Mouse (Mus musculus): ENCODE measurements at regions not wholly inside any gene's neighbourhood (a gene's known extent, or its start where the extent isn't known, plus 50 kb on each side); places are given as distances from the start of the nearest gene placed in this dataset.

DNA sequence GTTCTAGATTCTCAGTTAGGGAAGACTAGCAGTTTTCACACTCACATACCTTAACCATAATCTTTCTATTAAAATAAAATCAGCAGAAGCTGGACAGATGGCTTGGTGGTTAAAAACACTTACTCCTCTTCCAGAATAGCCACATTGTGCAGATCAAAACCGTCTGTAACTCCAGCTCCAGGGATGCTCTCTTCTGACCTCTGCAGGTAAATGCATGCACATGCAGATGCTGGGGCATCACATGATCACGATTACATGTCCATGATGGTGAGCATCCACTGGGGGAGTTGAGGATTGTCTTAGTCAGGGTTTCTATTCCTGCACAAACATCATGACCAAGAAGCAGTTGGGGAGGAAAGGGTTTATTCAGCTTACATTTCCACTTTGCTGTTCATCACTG is 184.8 kb upstream of the Srrm4 start:
- DNase-seq (ENCODE audit: low spot score) = no peak

DNA sequence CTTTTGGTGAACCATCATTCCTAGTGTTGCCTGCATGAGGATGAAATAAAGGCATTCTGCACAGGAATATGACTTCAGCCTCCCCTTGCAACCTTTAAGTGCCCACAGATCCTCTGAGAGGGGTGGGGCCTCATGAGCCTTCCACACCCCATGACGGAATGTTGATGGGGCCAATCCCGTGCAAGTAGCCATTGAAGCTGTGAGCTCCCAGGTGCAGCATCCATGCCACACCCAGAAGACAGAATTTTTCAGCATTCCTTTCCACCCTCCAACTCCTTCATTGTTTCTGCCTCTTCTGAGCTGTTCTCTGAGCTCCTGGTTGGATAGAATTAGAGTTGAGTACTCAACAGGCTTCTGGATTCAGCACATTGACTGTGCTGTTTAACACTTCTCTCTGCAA is 174.6 kb upstream of the Srrm4 start:
- DNase-seq (ENCODE audit: low spot score) = no peak

- DNase-seq (ENCODE audit: low spot score) = no peak
These were observed 169.7 kb upstream of the Srrm4 start for GRCm38 (mm10) chr5:116761323-116761722.

DNA sequence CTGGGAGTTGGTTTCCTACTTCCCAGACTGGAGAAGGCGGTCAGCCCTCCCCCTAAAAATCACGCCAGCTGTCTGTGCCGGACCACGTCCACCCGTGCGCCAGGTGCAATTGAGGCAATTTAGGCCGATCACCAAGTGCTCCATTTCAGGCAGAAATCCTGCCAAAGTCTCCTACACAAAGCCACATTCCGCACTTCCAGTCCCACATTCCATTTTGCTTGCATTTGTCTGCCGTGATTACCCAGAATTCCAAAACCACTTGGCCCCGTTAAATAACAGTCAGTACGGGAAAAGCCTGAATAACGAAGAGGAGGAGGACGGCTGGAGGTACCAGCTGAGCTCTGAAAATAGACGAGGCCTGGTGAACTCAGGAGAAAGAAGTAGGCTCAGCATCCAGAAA is 167.1 kb upstream of the Srrm4 start:
- DNase-seq (ENCODE audit: low spot score) = no peak

DNA sequence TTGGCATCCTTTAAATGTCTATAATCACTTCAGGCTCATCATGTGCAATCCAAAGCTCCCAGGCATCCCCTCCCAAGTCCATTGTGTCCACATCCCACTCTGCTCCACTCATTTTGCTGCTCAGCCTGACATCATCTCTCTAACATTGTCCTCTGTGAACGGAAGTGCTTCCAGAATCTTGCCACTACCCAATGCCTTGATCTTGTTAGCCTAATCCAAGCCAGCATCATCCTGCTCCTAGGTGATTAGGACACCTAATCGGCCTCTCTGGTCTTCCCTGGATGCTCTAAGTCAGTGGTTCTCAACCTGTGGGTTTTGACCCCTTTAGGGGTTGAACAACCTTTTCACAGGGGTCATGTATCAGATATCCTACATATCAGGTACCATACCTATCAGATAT is 161.3 kb upstream of the Srrm4 start:
- DNase-seq (ENCODE audit: low spot score) = no peak

DNA sequence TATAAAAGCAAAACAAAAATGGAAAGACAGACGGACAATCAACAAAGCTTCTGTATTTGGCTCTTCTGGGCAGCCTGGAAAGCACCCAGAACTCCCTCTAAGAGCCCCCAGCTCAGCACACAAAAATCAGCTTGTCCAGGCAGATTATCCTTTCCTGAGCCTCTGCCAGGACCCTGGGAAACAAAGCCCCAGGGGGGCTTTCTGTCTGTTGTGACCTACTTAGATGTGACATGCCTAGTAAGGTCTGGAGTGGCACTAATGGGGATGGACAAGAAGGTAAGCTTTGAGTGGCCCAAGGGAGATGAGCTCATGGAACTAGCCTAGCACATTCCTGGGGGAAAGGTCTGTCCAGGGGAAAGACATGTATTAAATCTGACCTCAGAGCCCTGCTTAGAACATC is 160.5 kb upstream of the Srrm4 start:
- no peak for DNase-seq (ENCODE audit: low spot score)

- DNase-seq (ENCODE audit: low spot score) = no peak
These were observed 154.2 kb upstream of the Srrm4 start for GRCm38 (mm10) chr5:116745776-116746175.

DNA sequence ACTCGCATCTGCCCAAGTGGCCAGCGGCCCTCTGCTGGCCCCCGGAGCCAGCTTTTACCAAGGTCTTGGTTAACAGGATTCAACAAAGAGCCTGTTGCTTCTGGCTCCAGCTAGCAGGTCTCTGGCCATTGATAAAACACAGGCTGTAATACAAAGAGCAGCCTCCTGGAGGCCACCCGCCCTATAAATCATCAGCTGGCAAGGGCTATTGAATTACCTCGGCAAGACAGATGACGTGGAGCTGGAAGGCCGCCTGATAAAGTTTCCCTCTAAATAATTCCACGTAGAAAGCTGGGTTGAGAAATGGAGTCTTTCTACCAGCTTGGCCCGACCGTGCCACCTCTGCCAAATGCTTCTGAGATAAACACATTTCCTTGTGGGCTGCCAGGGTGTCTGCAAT is 152.8 kb upstream of the Srrm4 start:
- DNase-seq (ENCODE audit: low spot score) = no peak

DNA sequence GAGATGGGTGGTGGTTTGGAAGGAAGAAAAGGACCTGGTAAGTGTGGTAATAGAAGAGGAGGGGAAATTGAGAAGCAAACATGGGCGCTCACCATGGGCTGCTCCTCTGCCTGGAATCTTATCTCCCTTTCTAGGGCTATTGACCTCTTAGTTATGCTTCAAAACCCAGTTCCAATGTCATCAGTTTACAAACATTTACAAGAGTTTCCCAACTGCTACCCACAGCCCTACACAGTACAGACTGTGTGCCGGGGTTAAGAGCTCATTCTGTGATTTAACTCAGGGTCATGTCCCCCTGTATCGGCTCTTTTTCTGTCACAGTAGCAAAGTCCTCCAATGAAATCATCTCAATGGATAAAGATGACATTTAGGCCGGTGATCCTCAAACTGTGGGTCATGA is 144.0 kb upstream of the Srrm4 start:
- no peak for DNase-seq (ENCODE audit: low spot score)

DNA sequence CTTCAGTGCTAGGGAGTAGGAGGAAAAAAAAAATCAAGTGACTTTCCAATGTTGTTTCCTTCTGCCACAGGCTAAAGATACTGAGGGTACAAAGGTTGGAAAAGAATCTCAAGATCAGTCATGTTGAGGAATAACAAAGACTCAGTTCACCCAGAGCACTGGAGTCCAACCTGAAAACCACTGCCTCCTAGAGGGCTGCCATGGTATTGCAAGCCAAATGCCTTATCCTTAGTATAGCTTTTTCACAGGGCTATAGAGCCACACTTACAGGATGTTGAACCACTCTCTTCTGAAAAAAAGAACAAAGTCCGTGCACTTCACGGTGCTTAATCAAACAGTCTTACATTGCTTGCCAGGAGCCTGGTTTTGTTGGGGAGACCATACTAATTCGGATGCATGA is 139.9 kb upstream of the Srrm4 start:
- no peak for DNase-seq (ENCODE audit: low spot score)

GRCm38 (mm10) chr5:116719200-116719599 is 127.6 kb upstream of the Srrm4 start:
- DNase-seq (ENCODE audit: low spot score) = no peak

- no peak for DNase-seq (ENCODE audit: low spot score)
These were observed 122.6 kb upstream of the Srrm4 start for GRCm38 (mm10) chr5:116714256-116714655.

DNA sequence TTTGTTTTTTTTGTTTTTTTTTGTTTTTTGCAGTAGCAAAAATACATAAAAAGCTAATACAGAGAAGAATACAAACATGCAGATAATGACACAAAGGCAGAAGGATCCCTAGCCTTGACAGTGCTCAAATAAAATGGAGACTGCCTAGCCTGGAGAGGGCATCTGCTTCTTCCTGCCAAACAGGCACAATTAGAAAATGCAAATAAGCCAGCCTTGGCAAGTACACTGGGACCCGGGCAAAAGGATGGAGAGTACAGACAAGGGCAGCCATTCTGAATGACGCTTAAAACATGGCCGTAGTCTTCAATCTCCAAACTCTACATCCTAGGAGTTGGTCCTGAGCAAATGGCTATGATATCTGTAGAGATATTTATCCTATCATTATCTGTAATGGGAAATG is 120.4 kb upstream of the Srrm4 start:
- DNase-seq (ENCODE audit: low spot score) = no peak

DNA sequence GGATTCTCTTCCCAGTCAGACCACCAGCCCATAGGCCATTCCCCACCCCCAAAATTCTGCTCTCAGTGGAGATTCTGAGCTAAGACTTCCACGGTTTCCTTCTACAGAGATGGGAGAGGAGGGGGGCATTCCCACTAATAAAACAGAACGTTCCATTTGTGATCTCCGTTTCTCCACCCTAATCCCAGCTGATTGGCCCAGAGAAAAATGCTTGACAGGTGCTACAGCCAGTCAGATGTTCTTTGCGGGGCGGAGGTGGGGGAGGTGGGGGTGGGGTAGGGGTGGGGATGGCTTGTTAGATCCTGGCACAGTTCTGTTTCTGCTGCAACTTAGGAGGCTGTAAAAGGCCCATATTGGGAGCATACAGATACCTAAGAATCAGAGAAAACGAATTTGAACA is 116.9 kb upstream of the Srrm4 start:
- no peak for DNase-seq (ENCODE audit: low spot score)

GRCm38 (mm10) chr5:116662466-116662865 is 70.8 kb upstream of the Srrm4 start:
- no peak for DNase-seq (ENCODE audit: low spot score)

DNA sequence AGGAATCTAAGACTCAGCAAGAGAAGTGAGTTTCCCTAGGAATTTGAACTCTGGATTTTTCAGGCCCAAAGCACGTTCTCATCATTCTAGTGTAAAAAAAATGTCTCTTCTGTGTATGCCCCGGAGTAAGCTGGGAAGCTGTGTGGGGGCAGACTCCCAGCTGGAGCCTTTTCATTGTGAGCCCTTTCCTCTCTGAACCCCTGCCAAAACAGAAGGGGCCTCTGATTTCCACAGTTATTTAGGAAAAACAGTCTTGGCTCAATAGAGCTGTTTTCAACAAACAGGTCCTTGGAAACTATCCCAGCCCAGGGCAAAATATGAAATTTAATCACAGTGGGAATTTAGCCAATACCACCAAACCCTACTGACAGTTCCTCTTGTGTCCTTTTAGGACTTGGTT is 70.2 kb upstream of the Srrm4 start:
- no peak for DNase-seq (ENCODE audit: low spot score)

- DNase-seq (ENCODE audit: low spot score) = no peak
These were observed 63.1 kb upstream of the Srrm4 start for GRCm38 (mm10) chr5:116654486-116655420.

All from heart, adult 8-10 months (tissue).